Comparison of ENCODE assay signal across 11 mouse cellular contexts in the genomic region with DNA sequence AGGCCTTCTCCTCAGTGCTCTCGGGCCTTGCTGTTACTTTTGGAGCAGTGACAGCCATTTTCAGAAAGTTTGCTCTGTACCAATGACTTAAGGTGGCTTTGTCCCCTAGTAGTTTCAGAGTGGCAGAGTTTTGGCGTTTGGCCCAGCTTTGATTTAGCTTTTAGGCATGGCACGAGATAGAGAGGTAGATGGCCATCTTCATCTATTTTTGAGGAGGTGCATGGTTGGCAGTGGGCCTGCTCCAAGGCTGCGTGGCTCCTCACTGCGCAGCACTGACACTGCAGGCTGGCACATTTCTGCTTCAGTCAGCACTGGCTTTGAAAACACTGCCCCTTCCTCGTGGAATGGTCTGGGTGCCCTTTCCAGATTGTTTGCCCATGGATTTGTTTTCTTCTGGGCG.
DNase-seq lines count a peak whose midpoint lies in the region; ATAC-seq lines count a peak whose summit lies in the region.
"Had no signal": no experiment of that assay in that cellular context is flagged by ENCODE, and none has a peak within 500 bp of the region (broad histone marks: within the 10 kb centered on the region; RNA-seq: fewer than 3 reads in every experiment).

No protein-coding gene starts in this region.

- H3K9me3 ChIP-seq in midbrain, embryonic 15.5 days, result no peaks in the 10 kb centered on the region
- no peaks in the 10 kb centered on the region for H3K9me3 ChIP-seq in midbrain, embryonic 10.5 days (replicated peaks)
- H3K9me3 ChIP-seq: embryonic facial prominence, embryonic 15.5 days; liver, embryonic 15.5 days; stomach, embryonic 15.5 days had no signal

- WGBS in midbrain, embryonic 15.5 days, result 73% methylated on average over 7 of the region's 7 CpGs
- 91% methylated on average over 7 of the region's 7 CpGs for WGBS in midbrain, embryonic 10.5 days

- H3K4me3 ChIP-seq in midbrain, embryonic 15.5 days, result no peak overlapping the region
- H3K4me3 ChIP-seq in midbrain, embryonic 10.5 days, result no peak overlapping the region
- H3K4me3 ChIP-seq: embryonic facial prominence, embryonic 15.5 days; liver, embryonic 15.5 days; stomach, embryonic 15.5 days had no signal

- H3K27me3 ChIP-seq in midbrain, embryonic 15.5 days (replicated peaks), result no peaks in the 10 kb centered on the region
- no peaks in the 10 kb centered on the region for H3K27me3 ChIP-seq in midbrain, embryonic 10.5 days (ENCODE audit: low read depth, poor library complexity, severe bottlenecking)
- H3K27me3 ChIP-seq: embryonic facial prominence, embryonic 15.5 days; liver, embryonic 15.5 days; stomach, embryonic 15.5 days had no signal

- H3K36me3 ChIP-seq in midbrain, embryonic 15.5 days (replicated peaks), result no peaks in the 10 kb centered on the region
- peaks cover 65% of the 10 kb centered on the region for H3K36me3 ChIP-seq in midbrain, embryonic 10.5 days

- H3K4me2 ChIP-seq in midbrain, embryonic 15.5 days, result no peak overlapping the region
- H3K4me2 ChIP-seq: embryonic facial prominence, embryonic 15.5 days; liver, embryonic 15.5 days; stomach, embryonic 15.5 days had no signal

- H3K4me1 ChIP-seq in midbrain, embryonic 15.5 days, result 0 out of 2 replicates have a peak, but pooled peaks cover 8% of the 10 kb centered on the region
- no peaks in the 10 kb centered on the region for H3K4me1 ChIP-seq in midbrain, embryonic 10.5 days

- no peak for ATAC-seq in midbrain, embryonic 15.5 days (replicated peaks)
- no peak for ATAC-seq in CD4-positive, CD25-positive, alpha-beta regulatory T cell, adult 4 months

- peak; percentile 51 for DNase-seq in cerebellum, adult 11 months
- no peak for DNase-seq in cerebellum, postnatal 4 days (ENCODE audit: low spot score in 2 of 2)
- DNase-seq in midbrain, embryonic 10.5 days (ENCODE audit: low spot score), result no peak
- peak; percentile 62 to 64 for DNase-seq in cerebellum, postnatal 36 days
- DNase-seq in kidney, adult 9 months, result peak; percentile 37
- DNase-seq in thymus, postnatal 14 days, result no peak

- no peak overlapping the region for H3K9ac ChIP-seq in midbrain, embryonic 15.5 days
- H3K9ac ChIP-seq: embryonic facial prominence, embryonic 15.5 days; liver, embryonic 15.5 days; stomach, embryonic 15.5 days had no signal

- 0 out of 2 replicates have a peak overlapping the region, but pooled peaks have one; percentile 49 for H3K27ac ChIP-seq in midbrain, embryonic 15.5 days
- no peak overlapping the region for H3K27ac ChIP-seq in midbrain, embryonic 10.5 days (replicated peaks)
- H3K27ac ChIP-seq: embryonic facial prominence, embryonic 15.5 days; liver, embryonic 15.5 days; stomach, embryonic 15.5 days had no signal

Comparison
In these comparisons a context has a peak if more than half of its experiments do, and no peak if none do; other contexts are left out.
1. DNase-seq: peak in cerebellum, adult 11 months (single experiment), cerebellum, postnatal 36 days (2 of 2) and kidney, adult 9 months (single experiment); none in cerebellum, postnatal 4 days (0 of 2), midbrain, embryonic 10.5 days (single experiment) and thymus, postnatal 14 days (single experiment).